Mouse (Mus musculus) limb, embryonic 10.5 days (tissue): ENCODE data around the gene Syngap1. TPM values are rescaled to one million over a fixed set of nuclear protein-coding genes. Genes with fewer than 3 reads are reported as not detected.
A peak's percentile ranks its signal among the peaks of the same experiment; 100 is the strongest.
"Not testable (repeated sequence)": the region's sequence is repeated elsewhere in the genome, so short reads cannot be mapped to it uniquely, and the experiment has no call there.

ENCODE experiments used
- DNase-seq: peaks from one replicate; pipeline ENCODE4 v3.0.0-alpha.2; 2017; ENCODE audit warnings: low spot score
- H3K27ac ChIP-seq: fragments of 300-500 bp; sonication (generic); 2 replicates; pipeline ENCODE4 v1.5.1; 2016; ENCODE audit warnings: mild to moderate bottlenecking
- H3K27me3 ChIP-seq: fragments of 300-500 bp; sonication (generic); 2 replicates; pipeline ENCODE4 v1.6.1; 2016; ENCODE audit warnings: low read depth, mild to moderate bottlenecking; ENCODE audit not compliant: poor library complexity, severe bottlenecking
- H3K36me3 ChIP-seq: fragments of 300-500 bp; sonication (generic); 2 replicates; pipeline ENCODE4 v1.6.1; 2016; ENCODE audit warnings: mild to moderate bottlenecking, moderate library complexity
- H3K4me1 ChIP-seq: fragments of 300-500 bp; sonication (generic); 2 replicates; pipeline ENCODE4 v1.6.1; 2016
- H3K4me3 ChIP-seq: fragments of 300-500 bp; sonication (generic); 2 replicates; pipeline ENCODE4 v1.5.1; 2016; ENCODE audit warnings: mild to moderate bottlenecking, moderate library complexity
- H3K9me3 ChIP-seq: fragments of 300-500 bp; sonication (generic); replicated peaks from 2 replicates; pipeline ENCODE4 v1.6.1; 2016; ENCODE audit warnings: mild to moderate bottlenecking
- WGBS: fragments of 180-500 bp; shearing (Covaris S2); methylation state at CpG from one replicate; pipeline ENCODE4 v1.1.7; 2016; 5-methylcytosine and 5-hydroxymethylcytosine counted together
- polyA plus RNA-seq: library from polyadenylated mRNA; unstranded; fragments of >200 nt; fragmentation: Nextera tagmentation; extraction: Ambion mirVana; gene quantifications from 2 replicates; pipeline ENCODE4 v1.2.1, GENCODE M21; 2016

The Syngap1 gene
- polyA plus RNA-seq, 1 experiment from 2014 or later: 2.8 TPM

DNA sequence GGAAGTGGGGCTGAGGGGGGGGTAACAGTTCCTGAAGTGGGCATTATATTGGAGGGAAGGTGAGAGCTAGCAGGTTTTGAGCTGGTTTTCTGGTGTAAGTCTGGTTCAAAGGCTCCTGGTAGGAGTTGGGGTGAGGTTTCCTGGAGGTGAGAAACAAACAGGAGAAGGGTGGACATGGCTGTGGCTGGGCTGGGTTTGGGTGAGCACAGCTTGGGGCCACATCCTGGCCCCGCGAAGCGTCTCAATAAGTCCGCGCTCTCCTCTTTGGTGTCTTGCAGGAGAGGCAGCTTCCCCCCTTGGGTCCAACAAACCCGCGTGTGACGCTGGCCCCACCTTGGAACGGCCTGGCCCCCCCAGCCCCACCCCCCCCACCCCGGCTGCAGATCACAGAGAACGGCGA lies 29.2 kb downstream of the Syngap1 start:
- H3K4me3 ChIP-seq: no peak overlapping the region
- H3K9me3 ChIP-seq: no peaks in the 10 kb centered on the region
- H3K27ac ChIP-seq: no peak overlapping the region
- DNase-seq: no peak
- peaks cover 39% of the 10 kb centered on the region for H3K4me1 ChIP-seq
- H3K36me3 ChIP-seq: peaks cover 70% of the 10 kb centered on the region
- WGBS: 64% methylated on average over 12 of the region's 12 CpGs
- no peaks in the 10 kb centered on the region for H3K27me3 ChIP-seq

DNA sequence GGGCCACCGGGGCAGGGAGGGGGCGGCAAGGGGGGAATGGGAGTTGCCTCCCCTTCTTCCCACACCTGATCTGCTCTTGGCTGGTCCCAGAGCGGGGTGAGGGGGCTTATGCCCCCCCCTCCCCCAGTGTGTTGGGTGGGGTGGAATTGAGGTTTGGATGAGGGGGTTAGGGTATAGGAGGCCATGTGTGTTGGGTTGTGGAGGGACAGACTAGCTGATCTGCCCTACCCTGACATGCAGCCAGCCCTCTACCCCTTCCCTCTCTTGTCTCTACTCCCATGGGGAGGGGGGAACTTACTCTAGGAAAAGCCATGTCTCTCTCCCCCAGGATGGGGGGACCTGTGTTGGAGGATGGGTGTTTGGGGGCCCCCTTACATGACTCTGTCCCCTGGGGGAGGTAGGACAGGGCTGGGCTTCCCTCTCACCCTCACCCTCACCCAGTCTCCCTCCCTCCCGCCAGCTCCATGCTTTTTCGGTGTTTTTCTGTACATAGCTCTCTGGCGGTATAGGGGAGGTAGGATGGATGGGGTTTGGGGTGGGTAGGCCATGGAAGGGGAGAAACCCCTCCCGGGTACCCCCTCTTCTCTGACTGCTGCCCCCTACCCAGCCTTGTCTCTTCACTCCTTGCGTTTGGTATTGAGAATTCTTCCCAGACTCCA lies 30.3 kb downstream of the Syngap1 start:
- no peak for DNase-seq
- peak overlapping the region; percentile 83 for H3K4me3 ChIP-seq
- WGBS: 58% methylated on average over 8 of the region's 8 CpGs
- H3K4me1 ChIP-seq: peaks cover 46% of the 10 kb centered on the region
- H3K27me3 ChIP-seq: no peaks in the 10 kb centered on the region
- peaks cover 70% of the 10 kb centered on the region for H3K36me3 ChIP-seq
- no peaks in the 10 kb centered on the region for H3K9me3 ChIP-seq
- H3K27ac ChIP-seq: no peak overlapping the region; the same call in 1 of the 2 replicates

GRCm38 (mm10) chr17:26972107-26972506 lies 31.1 kb downstream of the Syngap1 start:
- Histone ChIP-seq H3K4me3 (peak overlapping the region; percentile 83), H3K27ac (peak overlapping the region; percentile 89), H3K9me3 (no peaks in the 10 kb centered on the region), H3K36me3 (peaks cover 70% of the 10 kb centered on the region), H3K4me1 (peaks cover 49% of the 10 kb centered on the region), H3K27me3 (no peaks in the 10 kb centered on the region)
- WGBS: 6% methylated on average over 3 of the region's 3 CpGs
- no peak for DNase-seq

- peak; percentile 97 for DNase-seq
- under 1% methylated on average over 75 of the region's 75 CpGs for WGBS
- peaks cover 49% of the 10 kb centered on the region for H3K4me1 ChIP-seq
- no peaks in the 10 kb centered on the region for H3K9me3 ChIP-seq
- H3K4me3 ChIP-seq: peak within 1 kb of the TSS; percentile 83
- peak within 1 kb of the TSS; percentile 89 for H3K27ac ChIP-seq
- no peaks in the 10 kb centered on the region for H3K27me3 ChIP-seq
- peaks cover 70% of the 10 kb centered on the region for H3K36me3 ChIP-seq
These were observed 31.9 kb downstream of the Syngap1 start, which contains the start of gene Zbtb9 for GRCm38 (mm10) chr17:26972703-26973574. Zbtb9 (plus strand) TSS chr17:26973167.

GRCm38 (mm10) chr17:26974547-26974946 lies 33.5 kb downstream of the Syngap1 start:
- Histone ChIP-seq H3K27me3 (no peaks in the 10 kb centered on the region), H3K4me3 (0 out of 2 replicates have a peak overlapping the region, but pooled peaks have one; percentile 83), H3K36me3 (peaks cover 70% of the 10 kb centered on the region), H3K9me3 (no peaks in the 10 kb centered on the region), H3K27ac (no peak overlapping the region), H3K4me1 (peaks cover 49% of the 10 kb centered on the region)
- 95% methylated on average over 15 of the region's 15 CpGs for WGBS
- DNase-seq: no peak

GRCm38 (mm10) chr17:26975415-26975814 lies 34.4 kb downstream of the Syngap1 start:
- Histone ChIP-seq H3K36me3 (peaks cover 73% of the 10 kb centered on the region), H3K4me3 (no peak overlapping the region), H3K27ac (no peak overlapping the region), H3K27me3 (no peaks in the 10 kb centered on the region), H3K4me1 (peaks cover 44% of the 10 kb centered on the region), H3K9me3 (no peaks in the 10 kb centered on the region)
- no peak for DNase-seq

DNA sequence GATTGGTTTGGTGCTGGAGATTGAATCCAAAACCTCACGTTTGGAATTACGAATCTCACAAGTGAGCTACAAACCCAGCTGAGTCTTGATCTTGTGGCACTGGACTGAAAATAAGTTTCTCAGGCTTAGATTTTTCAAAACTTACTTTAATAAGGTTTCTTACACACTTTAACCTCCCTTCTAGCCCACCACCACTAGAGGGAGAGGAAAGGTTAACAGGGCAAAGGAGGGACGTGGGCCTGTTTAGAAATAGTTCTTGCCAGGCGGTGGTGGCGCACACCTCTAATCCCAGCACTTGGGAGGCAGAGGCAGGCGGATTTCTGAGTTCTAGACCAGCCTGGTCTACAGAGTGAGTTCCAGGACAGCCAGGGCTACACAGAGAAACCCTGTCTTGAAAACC lies 36.3 kb downstream of the Syngap1 start:
- not testable (repeated sequence) for H3K27ac ChIP-seq, DNase-seq, H3K4me3 ChIP-seq, H3K27me3 ChIP-seq, H3K9me3 ChIP-seq
- H3K4me1 ChIP-seq: peaks cover 26% of the 10 kb centered on the region
- peaks cover 74% of the 10 kb centered on the region for H3K36me3 ChIP-seq
- WGBS: 96% methylated on average over 6 of the region's 6 CpGs

DNA sequence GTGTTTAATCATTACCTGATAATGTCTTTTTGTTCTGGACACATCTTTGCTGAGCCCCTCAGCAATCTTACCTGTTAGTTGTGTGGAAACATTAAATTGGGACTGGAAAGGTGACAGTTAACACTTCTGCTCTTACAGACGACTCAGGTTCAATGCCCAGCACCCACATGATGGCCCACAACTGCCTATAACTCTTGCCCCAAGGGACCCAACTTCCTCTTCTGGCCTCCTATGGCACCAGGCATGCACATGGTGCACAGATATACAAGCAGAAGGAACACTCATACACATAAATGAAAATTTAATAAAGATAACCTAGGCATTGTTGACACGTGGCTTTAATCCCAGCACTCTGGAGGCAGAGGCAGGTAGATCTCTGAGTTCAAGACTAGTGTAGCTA lies 38.4 kb downstream of the Syngap1 start:
- H3K4me1 ChIP-seq: peaks cover 14% of the 10 kb centered on the region
- no peak overlapping the region for H3K27ac ChIP-seq
- H3K4me3 ChIP-seq: no peak overlapping the region
- DNase-seq: no peak
- no peaks in the 10 kb centered on the region for H3K27me3 ChIP-seq
- H3K36me3 ChIP-seq: peaks cover 69% of the 10 kb centered on the region
- 85% methylated on average over 2 of the region's 2 CpGs for WGBS
- H3K9me3 ChIP-seq: no peaks in the 10 kb centered on the region

DNA sequence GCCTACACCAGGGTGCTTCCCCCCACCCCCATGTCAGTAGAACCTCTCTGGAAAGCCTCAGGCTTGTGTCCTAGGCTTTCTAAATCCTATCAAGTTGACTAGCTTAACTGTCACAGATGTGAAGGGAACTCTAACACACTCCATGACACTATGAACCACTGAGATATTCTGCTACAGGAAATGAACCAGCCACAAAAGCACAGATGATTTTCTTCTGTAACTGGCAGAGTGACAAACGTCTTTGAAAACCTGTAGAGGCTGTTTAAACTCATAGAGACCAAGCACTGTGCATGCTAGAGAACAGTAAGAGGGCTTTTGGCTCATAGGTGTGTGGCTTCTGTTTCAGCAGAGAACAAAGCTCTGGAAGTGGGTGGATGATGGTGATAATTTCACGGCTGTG lies 40.0 kb downstream of the Syngap1 start:
- Histone ChIP-seq H3K4me1 (peaks cover 4% of the 10 kb centered on the region), H3K9me3 (no peaks in the 10 kb centered on the region), H3K4me3 (no peak overlapping the region), H3K27me3 (no peaks in the 10 kb centered on the region), H3K27ac (no peak overlapping the region), H3K36me3 (peaks cover 52% of the 10 kb centered on the region)
- WGBS: 85% methylated on average over 2 of the region's 2 CpGs
- DNase-seq: no peak

DNA sequence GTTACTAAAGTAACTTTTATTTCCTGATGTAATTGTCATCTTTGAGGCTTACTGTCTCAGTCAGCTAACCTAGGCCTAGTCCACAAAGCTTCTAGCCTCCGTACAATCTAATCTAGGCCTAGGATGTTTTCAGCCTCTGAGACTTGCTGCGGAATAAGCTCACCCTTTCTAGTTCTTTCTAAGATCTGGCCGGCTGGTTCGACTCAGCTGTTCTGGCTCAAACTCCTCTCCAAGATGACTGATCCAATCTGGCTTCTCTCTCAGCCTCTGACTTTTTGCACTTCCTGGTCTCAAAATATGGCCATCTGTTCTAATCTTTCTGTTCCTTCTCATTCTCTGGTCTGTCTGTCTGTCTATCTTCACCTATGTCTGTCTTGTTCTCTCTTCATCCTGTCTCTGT lies 42.3 kb downstream of the Syngap1 start:
- Histone ChIP-seq H3K36me3 (peaks cover 29% of the 10 kb centered on the region), H3K9me3 (no peaks in the 10 kb centered on the region), H3K27ac (no peak overlapping the region), H3K4me1 (no peaks in the 10 kb centered on the region), H3K27me3 (no peaks in the 10 kb centered on the region), H3K4me3 (no peak overlapping the region)
- no peak for DNase-seq
- 93% methylated on average over 4 of the region's 4 CpGs for WGBS

GRCm38 (mm10) chr17:26985503-26986179 lies 44.6 kb downstream of the Syngap1 start:
- H3K4me3 ChIP-seq: no peak overlapping the region
- no peaks in the 10 kb centered on the region for H3K9me3 ChIP-seq
- H3K27me3 ChIP-seq: no peaks in the 10 kb centered on the region
- peaks cover 6% of the 10 kb centered on the region for H3K36me3 ChIP-seq
- H3K27ac ChIP-seq: no peak overlapping the region
- DNase-seq: no peak
- 91% methylated on average over 10 of the region's 10 CpGs for WGBS
- no peaks in the 10 kb centered on the region for H3K4me1 ChIP-seq

DNA sequence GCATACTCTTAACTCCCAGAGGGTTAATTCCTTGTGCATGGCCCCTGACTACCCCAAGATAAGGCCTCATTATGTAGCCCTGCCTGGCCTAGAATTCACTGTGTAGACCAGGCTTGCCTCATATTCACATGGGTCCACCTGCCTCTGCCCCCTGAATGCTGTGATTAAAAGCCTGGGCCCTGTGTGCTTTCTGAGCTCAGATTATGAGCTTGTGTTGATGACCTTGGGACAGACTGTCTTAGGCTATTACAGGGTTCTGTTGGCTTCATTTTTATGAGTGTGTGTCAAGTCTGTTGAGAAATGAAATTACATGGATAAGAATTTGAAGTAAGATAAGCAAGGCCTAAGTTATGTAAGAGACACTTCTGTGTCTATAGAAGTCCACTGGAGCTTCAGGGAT lies 49.5 kb downstream of the Syngap1 start:
- Histone ChIP-seq H3K27ac (no peak overlapping the region), H3K27me3 (no peaks in the 10 kb centered on the region), H3K4me1 (no peaks in the 10 kb centered on the region), H3K9me3 (no peaks in the 10 kb centered on the region), H3K36me3 (no peaks in the 10 kb centered on the region), H3K4me3 (no peak overlapping the region)
- no peak for DNase-seq

DNA sequence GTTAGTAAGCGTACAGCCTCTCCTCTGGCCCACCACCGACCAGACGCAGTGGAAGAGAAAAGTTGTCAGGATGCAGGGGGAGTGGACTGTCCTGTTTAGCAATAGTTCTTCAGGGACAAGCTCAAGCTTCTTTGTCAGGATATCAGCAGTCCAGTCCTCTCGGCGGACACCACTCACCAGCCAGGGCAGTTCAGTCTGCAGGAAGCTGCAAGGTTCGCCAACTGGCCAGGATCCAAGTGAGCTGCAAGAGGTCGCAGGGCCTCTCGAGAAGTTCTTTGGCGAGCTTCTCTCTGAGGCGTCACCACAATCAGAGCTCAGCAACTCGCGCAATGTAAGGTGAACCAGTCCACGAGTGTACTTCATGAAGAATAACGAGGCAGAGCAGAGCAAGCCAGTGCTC lies 53.4 kb downstream of the Syngap1 start:
- WGBS: 90% methylated on average over 14 of the region's 14 CpGs

More for the DNA sequence above, 53.4 kb downstream of the Syngap1 start:
- no peaks in the 10 kb centered on the region for H3K27me3 ChIP-seq
- no peaks in the 10 kb centered on the region for H3K36me3 ChIP-seq
- no peaks in the 10 kb centered on the region for H3K9me3 ChIP-seq
- H3K27ac ChIP-seq: no peak overlapping the region
- no peak for DNase-seq
- H3K4me3 ChIP-seq: no peak overlapping the region
- peaks cover 10% of the 10 kb centered on the region for H3K4me1 ChIP-seq
